Mouse (Mus musculus) myocyte (in vitro differentiated cells): ENCODE data around the gene Rbm4. TPM values are rescaled to one million over a fixed set of nuclear protein-coding genes. Genes with fewer than 3 reads are reported as not detected.
"Not testable (repeated sequence)": the region's sequence is repeated elsewhere in the genome, so short reads cannot be mapped to it uniquely, and the experiment has no call there.

Source experiments
- H3K27me3 ChIP-seq: one replicate; pipeline ENCODE4 v1.6.1; 2011; ENCODE audit not compliant: control insufficient read depth, insufficient read depth, insufficient read length
- H3K36me3 ChIP-seq: one replicate; pipeline ENCODE4 v1.6.1; 2011; ENCODE audit not compliant: control insufficient read depth, insufficient read depth
- H3K4me2 ChIP-seq: one replicate; pipeline ENCODE4 v1.6.1; 2011; ENCODE audit warnings: low read depth, control low read depth
- H3K4me3 ChIP-seq: one replicate; pipeline ENCODE4 v1.5.1; 2011; ENCODE audit warnings: mild to moderate bottlenecking, control low read depth, moderate library complexity
- H3K79me2 ChIP-seq: one replicate; pipeline ENCODE4 v1.6.1; 2011; ENCODE audit not compliant: control insufficient read depth, insufficient read depth
- H3ac ChIP-seq: one replicate; pipeline ENCODE4 v1.6.1; 2011; ENCODE audit not compliant: control insufficient read depth, insufficient read length
- CEBPB ChIP-seq: IDR thresholded peaks from 2 replicates; pipeline ENCODE4 v1.6.1; 2011; ENCODE audit warnings: mild to moderate bottlenecking, moderate library complexity; ENCODE audit not compliant: poor library complexity, insufficient read depth, severe bottlenecking
- E2F4 ChIP-seq: IDR thresholded peaks from one replicate; pipeline ENCODE4 v1.6.1; 2011; ENCODE audit warnings: mild to moderate bottlenecking, control low read depth, moderate library complexity; ENCODE audit not compliant: insufficient read depth
- MAX ChIP-seq: IDR thresholded peaks from one replicate; pipeline ENCODE4 v1.6.1; 2011; ENCODE audit warnings: low read depth, mild to moderate bottlenecking, control low read depth
- MYOD1 ChIP-seq, 3 experiments: IDR thresholded peaks; one replicate each; pipeline ENCODE4 v1.6.1; 2011; ENCODE audit warnings: control low read depth in 2 of 3, low read depth in 2 of 3, mild to moderate bottlenecking in 2 of 3, moderate library complexity in 1 of 3; ENCODE audit not compliant: insufficient read length in 2 of 3, control insufficient read depth in 1 of 3
- MYOG ChIP-seq, 3 experiments: IDR thresholded peaks; one replicate each; pipeline ENCODE4 v1.6.1; 2011; ENCODE audit warnings: control low read depth in 2 of 3, low read depth in 2 of 3, mild to moderate bottlenecking in 2 of 3; ENCODE audit not compliant: insufficient read length in 2 of 3, control insufficient read depth in 1 of 3, insufficient read depth in 1 of 3
- POLR2A ChIP-seq: IDR thresholded peaks from one replicate; pipeline ENCODE4 v1.6.1; 2011; ENCODE audit warnings: low read depth, mild to moderate bottlenecking, control low read depth, moderate library complexity; ENCODE audit not compliant: insufficient read length
- POLR2AphosphoS2 ChIP-seq: IDR thresholded peaks from one replicate; pipeline ENCODE4 v1.6.1; 2011; ENCODE audit warnings: low read depth, control low read depth; ENCODE audit not compliant: insufficient read length
- REST ChIP-seq: IDR thresholded peaks from one replicate; pipeline ENCODE4 v1.6.1; 2011; ENCODE audit warnings: mild to moderate bottlenecking, control low read depth, moderate library complexity; ENCODE audit not compliant: insufficient read depth, insufficient read length
- SRF ChIP-seq: IDR thresholded peaks from one replicate; pipeline ENCODE4 v1.6.1; 2011; ENCODE audit warnings: low read depth; ENCODE audit not compliant: control insufficient read depth, insufficient read length
- TCF12 ChIP-seq: IDR thresholded peaks from one replicate; pipeline ENCODE4 v1.6.1; 2011; ENCODE audit warnings: mild to moderate bottlenecking, control low read depth; ENCODE audit not compliant: poor library complexity, insufficient read depth, severe bottlenecking
- TCF3 ChIP-seq: IDR thresholded peaks from one replicate; pipeline ENCODE4 v1.6.1; 2011; ENCODE audit warnings: low read depth, control low read depth; ENCODE audit not compliant: insufficient read length
- USF1 ChIP-seq: IDR thresholded peaks from one replicate; pipeline ENCODE4 v1.6.1; 2011; ENCODE audit warnings: low read depth, mild to moderate bottlenecking, control low read depth, moderate library complexity
- polyA plus RNA-seq: library from polyadenylated mRNA; unstranded; fragments of >200 nt; fragmentation: generic; extraction: Trizol; gene quantifications from one replicate; pipeline ENCODE4 v1.2.1, GENCODE M21; 2012; ENCODE audit warnings: missing spikeins

Gene Rbm4
- polyA plus RNA-seq, 1 experiment: 66.4 TPM

DNA sequence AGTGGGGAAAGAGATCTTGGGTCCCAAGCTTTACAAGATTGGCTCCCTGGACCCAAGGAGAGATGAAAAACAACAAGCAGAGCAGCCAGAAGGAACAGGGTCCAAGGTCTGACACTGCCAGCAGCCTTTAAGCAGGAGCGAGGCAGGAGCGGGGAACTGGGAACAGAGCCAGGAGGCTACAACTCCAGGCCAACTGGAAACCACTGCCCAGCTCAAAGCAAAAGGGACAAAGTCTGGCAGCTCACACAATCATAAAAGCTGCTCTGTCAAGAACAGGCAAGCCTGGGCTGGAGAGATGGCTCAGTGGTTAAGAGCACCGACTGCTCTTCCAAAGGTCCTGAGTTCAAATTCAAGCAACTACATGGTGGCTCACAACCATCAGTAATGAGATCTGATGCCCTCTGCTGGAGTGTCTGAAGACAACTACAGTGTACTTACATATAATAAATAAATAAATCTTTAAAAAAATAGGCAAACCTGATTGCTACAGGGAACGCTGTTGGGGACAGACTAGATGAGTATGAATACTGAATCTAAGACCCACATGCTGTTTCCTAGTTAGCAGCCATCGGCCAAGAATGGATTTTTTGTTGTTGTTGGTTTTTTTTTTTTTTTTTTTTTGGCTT, 27.1 kb upstream of the Rbm4 start:
- H3K4me3 ChIP-seq: no peak overlapping the region
- no peak overlapping the region for H3ac ChIP-seq
- no peaks in the 10 kb centered on the region for H3K27me3 ChIP-seq
- H3K36me3 ChIP-seq: peaks cover 3% of the 10 kb centered on the region
- no peak overlapping the region for H3K4me2 ChIP-seq
- no peaks in the 10 kb centered on the region for H3K79me2 ChIP-seq
- TF ChIP-seq E2F4: no peak
- TF ChIP-seq POLR2AphosphoS2: no peak
- no peak for TF ChIP-seq REST
- TF ChIP-seq SRF: no peak
- TF ChIP-seq USF1: no peak
- TF ChIP-seq CEBPB: no peak
- TF ChIP-seq TCF3: no peak
- TF ChIP-seq MAX: no peak
- no peak for TF ChIP-seq MYOG (IDR thresholded peaks at IDR 0.05; ENCODE audit: control insufficient read depth in 1 of 3, insufficient read depth in 1 of 3, insufficient read length in 2 of 3, low read depth in 2 of 3)
- TF ChIP-seq TCF12: no peak
- TF ChIP-seq MYOD1 (IDR thresholded peaks at IDR 0.05; ENCODE audit: control insufficient read depth in 1 of 3, insufficient read length in 2 of 3, low read depth in 2 of 3): no peak
- TF ChIP-seq POLR2A: no peak

- Histone ChIP-seq H3K36me3 (no peaks in the 10 kb centered on the region), H3K27me3 (no peaks in the 10 kb centered on the region), H3ac (no peak overlapping the region), H3K79me2 (no peaks in the 10 kb centered on the region), H3K4me2 (no peak overlapping the region), H3K4me3 (no peak overlapping the region)
- no peak for TF ChIP-seq TCF3
- no peak for TF ChIP-seq SRF
- TF ChIP-seq MYOG (IDR thresholded peaks at IDR 0.05; ENCODE audit: control insufficient read depth in 1 of 3, insufficient read depth in 1 of 3, insufficient read length in 2 of 3, low read depth in 2 of 3): no peak
- TF ChIP-seq POLR2A: no peak
- no peak for TF ChIP-seq REST
- TF ChIP-seq MAX: no peak
- TF ChIP-seq CEBPB: no peak
- no peak for TF ChIP-seq TCF12
- no peak for TF ChIP-seq USF1
- TF ChIP-seq E2F4: no peak
- no peak for TF ChIP-seq POLR2AphosphoS2
- TF ChIP-seq MYOD1 (IDR thresholded peaks at IDR 0.05; ENCODE audit: control insufficient read depth in 1 of 3, insufficient read length in 2 of 3, low read depth in 2 of 3): no peak
Observed at GRCm38 (mm10) chr19:4817182-4817835, 23.6 kb upstream of the Rbm4 start.

- H3K36me3 ChIP-seq: no peaks in the 10 kb centered on the region
- H3K4me2 ChIP-seq: no peak overlapping the region
- H3ac ChIP-seq: no peak overlapping the region
- peaks cover 32% of the 10 kb centered on the region for H3K79me2 ChIP-seq
- H3K4me3 ChIP-seq: no peak overlapping the region
- no peaks in the 10 kb centered on the region for H3K27me3 ChIP-seq
- no peak for TF ChIP-seq MYOG (IDR thresholded peaks at IDR 0.05; ENCODE audit: control insufficient read depth in 1 of 3, insufficient read depth in 1 of 3, insufficient read length in 2 of 3, low read depth in 2 of 3)
- TF ChIP-seq MYOD1 (IDR thresholded peaks at IDR 0.05; ENCODE audit: control insufficient read depth in 1 of 3, insufficient read length in 2 of 3, low read depth in 2 of 3): no peak
- no peak for TF ChIP-seq CEBPB
- TF ChIP-seq MAX: no peak
- no peak for TF ChIP-seq SRF
- TF ChIP-seq TCF12: no peak
- no peak for TF ChIP-seq TCF3
- TF ChIP-seq REST: no peak
- TF ChIP-seq USF1: no peak
Observed at GRCm38 (mm10) chr19:4813015-4813414, 19.3 kb upstream of the Rbm4 start.

- peak overlapping the region; percentile 68 for H3K4me2 ChIP-seq
- not testable (repeated sequence) for H3K36me3 ChIP-seq, H3ac ChIP-seq, H3K27me3 ChIP-seq
- H3K4me3 ChIP-seq: peak overlapping the region; percentile 90
- peaks cover 38% of the 10 kb centered on the region for H3K79me2 ChIP-seq
Observed at GRCm38 (mm10) chr19:4812334-4812949, 18.7 kb upstream of the Rbm4 start.

- TF ChIP-seq MAX: no peak
- no peak for TF ChIP-seq E2F4
- peak; percentile 33 for TF ChIP-seq POLR2AphosphoS2
- Histone ChIP-seq H3K27me3 (no peaks in the 10 kb centered on the region), H3K4me3 (peak overlapping the region; percentile 90), H3ac (peak overlapping the region; percentile 40), H3K4me2 (peak overlapping the region; percentile 68), H3K79me2 (peaks cover 43% of the 10 kb centered on the region), H3K36me3 (no peaks in the 10 kb centered on the region)
Observed at GRCm38 (mm10) chr19:4811909-4812242, 18.2 kb upstream of the Rbm4 start.
